11 mouse cellular contexts compared by ENCODE assay signal in genomic region chr5:85571967-85572366, GRCm38 (mm10).
DNase-seq lines count a peak whose midpoint lies in the region; ATAC-seq and TF ChIP-seq lines count a peak whose summit lies in the region.
"Had no signal": no experiment of that assay in that cellular context is flagged by ENCODE, and none has a peak within 500 bp of the region (broad histone marks: within the 10 kb centered on the region; RNA-seq: fewer than 3 reads in every experiment).

No protein-coding gene starts in this region.

- 0 out of 2 replicates have a peak overlapping the region, but pooled peaks have one; percentile 12 for H3K27ac ChIP-seq in hindbrain, embryonic 13.5 days
- no peak overlapping the region for H3K27ac ChIP-seq in hindbrain, embryonic 10.5 days
- H3K27ac ChIP-seq in hindbrain, embryonic 16.5 days (ENCODE audit: low read depth, low read length): no peak overlapping the region
- H3K27ac ChIP-seq in midbrain, postnatal 0 days (ENCODE audit: low read depth, low read length): no peak overlapping the region
- H3K27ac ChIP-seq in limb, embryonic 10.5 days: no peak overlapping the region
- H3K27ac ChIP-seq: heart, embryonic 15.5 days; limb, embryonic 13.5 days had no signal

- H3K9me3 ChIP-seq in hindbrain, embryonic 13.5 days: no peaks in the 10 kb centered on the region
- no peaks in the 10 kb centered on the region for H3K9me3 ChIP-seq in hindbrain, embryonic 10.5 days
- H3K9me3 ChIP-seq in hindbrain, embryonic 16.5 days (ENCODE audit: control insufficient read depth, low read length): no peaks in the 10 kb centered on the region
- no peaks in the 10 kb centered on the region for H3K9me3 ChIP-seq in midbrain, postnatal 0 days (ENCODE audit: low read length)
- H3K9me3 ChIP-seq in limb, embryonic 10.5 days (replicated peaks): no peaks in the 10 kb centered on the region
- H3K9me3 ChIP-seq: heart, embryonic 15.5 days; limb, embryonic 13.5 days had no signal

- H3K9ac ChIP-seq in hindbrain, embryonic 13.5 days: no peak overlapping the region
- H3K9ac ChIP-seq in hindbrain, embryonic 16.5 days (ENCODE audit: low read depth, low read length): no peak overlapping the region
- H3K9ac ChIP-seq in midbrain, postnatal 0 days (replicated peaks; ENCODE audit: low read length, poor library complexity, severe bottlenecking): no peak overlapping the region
- H3K9ac ChIP-seq: heart, embryonic 15.5 days; limb, embryonic 13.5 days had no signal

- H3K36me3 ChIP-seq in hindbrain, embryonic 13.5 days: no peaks in the 10 kb centered on the region
- no peaks in the 10 kb centered on the region for H3K36me3 ChIP-seq in hindbrain, embryonic 10.5 days
- no peaks in the 10 kb centered on the region for H3K36me3 ChIP-seq in hindbrain, embryonic 16.5 days (ENCODE audit: control insufficient read depth, insufficient read depth, low read length)
- H3K36me3 ChIP-seq in midbrain, postnatal 0 days (ENCODE audit: insufficient read depth, low read length): no peaks in the 10 kb centered on the region
- H3K36me3 ChIP-seq in limb, embryonic 10.5 days: no peaks in the 10 kb centered on the region
- H3K36me3 ChIP-seq: heart, embryonic 15.5 days; limb, embryonic 13.5 days had no signal

- TF ChIP-seq CTCF in midbrain, postnatal 0 days (IDR thresholded peaks at IDR 0.05): no peak

- H3K4me3 ChIP-seq in hindbrain, embryonic 13.5 days: no peak overlapping the region
- H3K4me3 ChIP-seq in hindbrain, embryonic 10.5 days: no peak overlapping the region
- H3K4me3 ChIP-seq in hindbrain, embryonic 16.5 days (ENCODE audit: low read length): no peak overlapping the region
- no peak overlapping the region for H3K4me3 ChIP-seq in midbrain, postnatal 0 days (ENCODE audit: low read depth, low read length)
- H3K4me3 ChIP-seq in limb, embryonic 10.5 days: no peak overlapping the region
- H3K4me3 ChIP-seq: heart, embryonic 15.5 days; limb, embryonic 13.5 days had no signal

- H3K27me3 ChIP-seq in hindbrain, embryonic 13.5 days: no peaks in the 10 kb centered on the region
- no peaks in the 10 kb centered on the region for H3K27me3 ChIP-seq in hindbrain, embryonic 10.5 days (ENCODE audit: insufficient read depth, poor library complexity, severe bottlenecking)
- no peaks in the 10 kb centered on the region for H3K27me3 ChIP-seq in hindbrain, embryonic 16.5 days (replicated peaks; ENCODE audit: control insufficient read depth, insufficient read depth, low read length)
- H3K27me3 ChIP-seq in midbrain, postnatal 0 days (ENCODE audit: insufficient read depth, low read length): no peaks in the 10 kb centered on the region
- no peaks in the 10 kb centered on the region for H3K27me3 ChIP-seq in limb, embryonic 10.5 days (ENCODE audit: low read depth, poor library complexity, severe bottlenecking)
- H3K27me3 ChIP-seq: heart, embryonic 15.5 days; limb, embryonic 13.5 days had no signal

- H3K4me1 ChIP-seq in hindbrain, embryonic 13.5 days (replicated peaks): no peaks in the 10 kb centered on the region
- no peaks in the 10 kb centered on the region for H3K4me1 ChIP-seq in hindbrain, embryonic 10.5 days (replicated peaks)
- no peaks in the 10 kb centered on the region for H3K4me1 ChIP-seq in hindbrain, embryonic 16.5 days (ENCODE audit: control insufficient read depth, insufficient read depth, low read depth, low read length)
- no peaks in the 10 kb centered on the region for H3K4me1 ChIP-seq in midbrain, postnatal 0 days (ENCODE audit: insufficient read depth, low read length)
- no peaks in the 10 kb centered on the region for H3K4me1 ChIP-seq in limb, embryonic 10.5 days
- H3K4me1 ChIP-seq: heart, embryonic 15.5 days; limb, embryonic 13.5 days had no signal

- WGBS in hindbrain, embryonic 13.5 days: 71% methylated on average over 4 of the region's 4 CpGs
- WGBS in hindbrain, embryonic 10.5 days: 87% methylated on average over 4 of the region's 4 CpGs
- 50% methylated on average over 4 of the region's 4 CpGs for WGBS in hindbrain, embryonic 16.5 days
- WGBS in midbrain, postnatal 0 days: 53% methylated on average over 4 of the region's 4 CpGs
- WGBS in limb, embryonic 10.5 days: 89% methylated on average over 4 of the region's 4 CpGs

- H3K4me2 ChIP-seq in hindbrain, embryonic 13.5 days: no peak overlapping the region
- peak overlapping the region; percentile 18; the same call in 1 of the 2 replicates for H3K4me2 ChIP-seq in hindbrain, embryonic 16.5 days (ENCODE audit: low read length)
- H3K4me2 ChIP-seq in midbrain, postnatal 0 days (ENCODE audit: low read depth, low read length, poor library complexity, severe bottlenecking): no peak overlapping the region
- H3K4me2 ChIP-seq: heart, embryonic 15.5 days; limb, embryonic 13.5 days had no signal

- ATAC-seq in hindbrain, embryonic 13.5 days (ENCODE audit: low FRiP score): 0 out of 2 replicates have a peak, but pooled peaks have one; percentile 49
- peak; percentile 83 for ATAC-seq in hindbrain, embryonic 16.5 days
- no peak; the same call in 1 of the 2 replicates for ATAC-seq in midbrain, postnatal 0 days (ENCODE audit: low FRiP score)

- no peak for DNase-seq in hindbrain, embryonic 10.5 days (ENCODE audit: low spot score)
- peak; percentile 51 to 59 for DNase-seq in cerebellum, adult 18-20 months
- DNase-seq in midbrain, postnatal 0 days (ENCODE audit: low spot score): peak; percentile 84
- DNase-seq in urinary bladder, postnatal 10 days (ENCODE audit: low spot score): no peak
- no peak for DNase-seq in heart, adult 11 months
- DNase-seq in limb, embryonic 10.5 days (ENCODE audit: low spot score): no peak
- DNase-seq: kidney, adult 8-10 months had no signal

Comparison
In these comparisons a context has a peak if more than half of its experiments do, and no peak if none do; other contexts are left out.
1. DNase-seq: peak in cerebellum, adult 18-20 months (2 of 2) and midbrain, postnatal 0 days (single experiment); none in hindbrain, embryonic 10.5 days (single experiment), urinary bladder, postnatal 10 days (single experiment), heart, adult 11 months (single experiment) and limb, embryonic 10.5 days (single experiment).